Mouse (Mus musculus) midbrain, embryonic 12.5 days (tissue): ENCODE data around the gene Arsg. TPM values are rescaled to one million over a fixed set of nuclear protein-coding genes. Genes with fewer than 3 reads are reported as not detected.

Experiments
- ATAC-seq: fragments of 200-750 bp; cut with Nextera tagmentation; 2 replicates; pipeline ENCODE4 v1.8.0; 2017; ENCODE audit warnings: low read depth, moderate TSS enrichment, moderate library complexity; ENCODE audit not compliant: low FRiP score
- H3K27ac ChIP-seq: fragments of 300-500 bp; sonication (generic); replicated peaks from 2 replicates; pipeline ENCODE4 v1.5.1; 2016; ENCODE audit warnings: mild to moderate bottlenecking
- H3K27me3 ChIP-seq: fragments of 300-500 bp; sonication (generic); 2 replicates; pipeline ENCODE4 v1.6.1; 2016; ENCODE audit warnings: mild to moderate bottlenecking
- H3K36me3 ChIP-seq: fragments of 300-500 bp; sonication (generic); 2 replicates; pipeline ENCODE4 v1.6.1; 2016
- H3K4me1 ChIP-seq: fragments of 300-500 bp; sonication (generic); 2 replicates; pipeline ENCODE4 v1.6.1; 2016
- H3K4me2 ChIP-seq: fragments of 300-500 bp; sonication (generic); replicated peaks from 2 replicates; pipeline ENCODE4 v1.6.1; 2016; ENCODE audit warnings: mild to moderate bottlenecking, moderate library complexity
- H3K4me3 ChIP-seq: fragments of 300-500 bp; sonication (generic); 2 replicates; pipeline ENCODE4 v1.5.1; 2016; ENCODE audit warnings: mild to moderate bottlenecking
- H3K9ac ChIP-seq: fragments of 300-500 bp; sonication (generic); replicated peaks from 2 replicates; pipeline ENCODE4 v1.6.1; 2016; ENCODE audit warnings: mild to moderate bottlenecking, moderate library complexity
- H3K9me3 ChIP-seq: fragments of 300-500 bp; sonication (generic); 2 replicates; pipeline ENCODE4 v1.6.1; 2016; ENCODE audit warnings: mild to moderate bottlenecking
- WGBS: fragments of 180-500 bp; shearing (Covaris S2); methylation state at CpG from one replicate; pipeline ENCODE4 v1.1.7; 2016; 5-methylcytosine and 5-hydroxymethylcytosine counted together
- polyA plus RNA-seq: library from polyadenylated mRNA; unstranded; fragments of >200 nt; fragmentation: Nextera tagmentation; extraction: Ambion mirVana; gene quantifications from 2 replicates; pipeline ENCODE4 v1.2.1, GENCODE M21; 2016

The Arsg gene
- 2.4 and 3.2 TPM in 2 replicates for polyA plus RNA-seq

DNA sequence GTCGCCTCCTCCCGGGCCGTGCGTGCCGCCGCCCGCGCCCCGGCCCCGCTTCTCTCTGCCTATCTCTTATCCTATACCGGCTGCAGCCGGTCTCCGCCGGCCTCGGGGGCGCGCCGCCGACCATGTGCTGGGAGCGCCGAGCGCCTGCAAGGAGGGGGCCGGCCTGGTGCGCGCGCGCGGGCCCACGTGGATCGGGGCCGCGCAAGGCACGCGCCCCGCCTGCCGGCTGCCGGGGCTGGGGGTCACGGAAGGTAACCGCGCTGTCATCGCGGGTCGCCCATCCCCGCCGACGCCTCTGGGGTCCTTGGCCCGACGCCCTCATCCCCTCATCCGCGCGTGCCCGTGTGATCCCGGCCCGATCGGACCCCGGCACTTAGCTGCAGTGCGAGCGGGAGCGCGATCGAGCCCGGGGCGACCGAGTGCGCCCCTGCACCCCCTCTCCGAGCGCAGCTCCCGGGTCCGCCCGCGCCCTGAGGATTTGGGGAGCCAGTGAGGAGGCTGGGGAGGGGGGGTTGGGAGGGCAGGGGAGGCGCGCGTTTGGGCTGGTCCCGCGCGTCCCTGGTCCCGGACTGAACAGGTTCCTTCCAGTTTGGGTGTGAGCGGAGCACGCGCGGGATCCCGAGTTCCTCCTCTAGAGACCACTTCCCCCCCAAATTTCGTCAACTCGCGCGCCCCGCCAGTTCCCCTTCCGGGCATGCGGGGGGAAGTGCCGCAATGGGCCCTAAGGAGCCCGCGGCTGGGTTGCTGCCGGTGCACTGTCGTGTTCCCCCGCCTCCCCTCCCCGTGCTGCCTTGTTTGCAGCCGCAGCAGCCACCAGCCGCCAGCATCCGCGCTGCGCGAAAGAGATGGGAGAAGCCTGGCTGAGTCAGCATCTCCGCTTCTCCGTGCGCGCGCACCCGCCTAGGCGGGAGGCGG lies at the start of gene Arsg, which contains the start of gene Slc16a6:
Gene Arsg (plus strand): TSS at position 204 of the 915 bp plus-strand sequence.
Gene Slc16a6 (minus strand): TSS at position 428 of the 915 bp plus-strand sequence.
- Histone ChIP-seq H3K36me3 (no peaks in the 10 kb centered on the region), H3K9me3 (no peaks in the 10 kb centered on the region), H3K4me2 (peak within 1 kb of the TSS; percentile 83), H3K4me3 (peak within 1 kb of the TSS; percentile 79), H3K4me1 (peaks cover 47% of the 10 kb centered on the region), H3K27me3 (peaks cover 25% of the 10 kb centered on the region), H3K27ac (peak within 1 kb of the TSS; percentile 91), H3K9ac (peak within 1 kb of the TSS; percentile 94)
- ATAC-seq = peak; percentile 85
- under 1% methylated on average over 96 of the region's 111 CpGs for WGBS

DNA sequence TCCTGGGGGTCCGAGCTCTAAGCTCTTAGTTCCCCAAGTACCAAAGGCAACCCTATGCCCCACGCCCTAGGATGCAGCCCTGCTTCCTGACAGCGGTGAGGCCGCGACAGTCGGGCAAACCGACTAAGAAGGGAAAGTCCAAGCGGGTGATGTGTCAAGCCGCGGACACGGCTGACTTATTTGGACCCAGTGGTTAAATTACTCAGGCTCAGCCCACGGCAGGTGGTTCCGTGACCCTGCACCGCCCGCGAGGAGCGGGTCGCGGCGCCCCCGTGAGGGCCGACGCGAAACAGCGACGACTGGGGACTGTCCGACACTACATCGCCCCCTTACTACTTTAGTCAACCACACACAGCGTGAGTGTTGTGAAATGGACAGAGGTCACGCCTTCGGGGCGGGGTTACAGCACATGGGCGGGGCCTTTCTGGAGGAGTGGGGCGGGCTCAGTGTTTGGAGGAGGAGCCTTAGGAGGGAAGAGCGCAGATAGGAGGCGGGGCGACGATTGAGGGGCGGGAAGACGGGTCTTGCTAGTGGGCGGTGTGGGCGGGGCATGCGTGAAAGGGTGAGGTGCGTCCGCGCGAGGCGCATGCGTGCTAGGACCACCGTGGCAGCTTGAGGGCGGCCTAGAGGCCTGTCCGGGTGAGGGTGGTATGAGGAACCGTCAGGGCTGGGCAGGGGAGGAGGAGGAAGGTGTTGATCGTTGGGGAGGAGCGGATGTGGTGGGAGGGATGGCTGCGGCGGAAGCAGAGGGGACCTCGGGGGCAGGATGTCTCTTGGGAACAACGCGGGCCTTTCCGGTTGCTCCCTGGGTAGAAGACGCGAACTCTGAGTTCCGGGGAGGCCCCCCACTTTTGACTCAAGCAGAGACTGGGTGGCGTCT lies 47.5 kb upstream of the Arsg start, which contains the start of gene Amz2:
Gene Amz2 (plus strand): TSS at position 555 of the 880 bp plus-strand sequence.
- H3K27ac ChIP-seq = peak within 1 kb of the TSS; percentile 88
- peak within 1 kb of the TSS; percentile 76 for H3K9ac ChIP-seq
- H3K4me1 ChIP-seq = peaks cover 11% of the 10 kb centered on the region
- ATAC-seq = peak; percentile 97
- peak within 1 kb of the TSS; percentile 65 for H3K4me2 ChIP-seq
- WGBS = under 1% methylated on average over 65 of the region's 65 CpGs
- H3K4me3 ChIP-seq = peak within 1 kb of the TSS; percentile 67
- 0 out of 2 replicates have a peak, but pooled peaks cover 4% of the 10 kb centered on the region for H3K27me3 ChIP-seq
- no peaks in the 10 kb centered on the region for H3K9me3 ChIP-seq
- H3K36me3 ChIP-seq = peaks cover 23% of the 10 kb centered on the region

DNA sequence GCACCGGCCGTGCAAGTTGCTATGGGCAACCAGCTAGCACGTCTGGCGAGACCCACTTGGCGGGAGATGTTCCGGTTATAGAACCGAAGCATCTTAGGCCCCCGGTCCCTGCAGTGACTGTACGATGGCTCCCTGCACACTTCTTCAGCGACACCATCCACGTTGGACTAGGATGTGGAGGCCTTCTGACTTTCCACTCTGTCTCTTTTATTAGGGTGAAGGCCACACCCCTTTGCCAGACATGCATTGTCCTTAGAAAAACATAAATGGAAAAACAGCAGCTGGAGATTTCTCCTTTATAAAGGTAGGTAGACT lies 46.9 kb upstream of the Arsg start:
- H3K4me3 ChIP-seq = peak overlapping the region; percentile 67
- H3K4me1 ChIP-seq = peaks cover 13% of the 10 kb centered on the region
- H3K9me3 ChIP-seq = no peaks in the 10 kb centered on the region
- peak overlapping the region; percentile 88 for H3K27ac ChIP-seq
- H3K36me3 ChIP-seq = peaks cover 29% of the 10 kb centered on the region
- peak overlapping the region; percentile 76 for H3K9ac ChIP-seq
- no peak for ATAC-seq
- 0% methylated on average over 11 of the region's 11 CpGs for WGBS
- 0 out of 2 replicates have a peak, but pooled peaks cover 4% of the 10 kb centered on the region for H3K27me3 ChIP-seq
- peak overlapping the region; percentile 65 for H3K4me2 ChIP-seq

DNA sequence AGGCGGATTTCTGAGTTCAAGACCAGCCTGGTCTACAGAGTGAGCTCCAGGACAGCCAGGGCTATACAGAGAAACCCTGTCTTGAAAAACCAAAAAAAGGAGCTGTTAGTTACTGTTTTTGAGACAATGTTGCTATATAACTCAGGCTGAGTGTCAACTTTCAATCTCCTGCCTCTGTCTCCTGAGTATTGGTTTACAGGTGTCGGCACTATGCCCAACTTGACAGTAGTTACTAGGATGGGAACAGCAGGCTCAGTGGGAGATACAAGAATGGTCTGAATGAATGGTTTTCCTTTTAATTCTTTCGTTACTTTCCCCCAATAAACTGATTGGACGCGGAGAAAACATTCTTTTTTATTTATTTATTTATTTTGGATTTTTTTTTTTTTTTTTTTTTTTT lies 45.8 kb upstream of the Arsg start:
- Histone ChIP-seq H3K4me3 (no peak overlapping the region; the same call in 1 of the 2 replicates), H3K36me3 (peaks cover 36% of the 10 kb centered on the region), H3K9ac (no peak overlapping the region), H3K9me3 (no peaks in the 10 kb centered on the region), H3K4me1 (peaks cover 17% of the 10 kb centered on the region), H3K27me3 (0 out of 2 replicates have a peak, but pooled peaks cover 4% of the 10 kb centered on the region), H3K4me2 (peak overlapping the region; percentile 65), H3K27ac (no peak overlapping the region)
- WGBS = 97% methylated on average over 5 of the region's 5 CpGs
- ATAC-seq = no peak

DNA sequence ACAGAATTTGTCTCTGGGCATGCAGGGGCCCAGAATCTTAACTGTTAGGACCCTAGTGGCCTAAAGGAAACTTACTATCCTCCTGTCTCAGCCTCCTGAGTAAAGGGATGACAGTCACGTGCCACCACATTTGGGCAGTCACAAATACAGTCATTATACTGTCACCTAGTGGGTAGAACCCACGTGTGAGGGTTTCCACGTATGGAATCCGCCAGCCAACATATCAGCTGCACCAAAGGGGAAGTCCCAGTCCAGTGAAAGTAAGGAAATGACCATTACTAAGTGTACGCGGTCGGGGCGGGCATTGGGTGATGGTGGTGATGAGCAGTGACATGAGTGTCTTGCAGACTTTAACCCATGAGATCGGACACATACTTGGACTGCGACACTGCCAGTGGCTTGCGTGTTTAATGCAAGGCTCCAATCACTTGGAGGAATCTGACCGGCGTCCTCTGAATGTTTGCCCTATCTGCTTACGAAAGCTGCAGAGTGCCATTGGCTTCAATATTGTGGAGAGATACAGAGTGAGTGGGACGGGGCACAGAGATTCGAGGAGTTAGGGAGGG lies 38.9 kb upstream of the Arsg start:
- H3K9ac ChIP-seq = no peak overlapping the region
- H3K27me3 ChIP-seq = no peaks in the 10 kb centered on the region
- H3K36me3 ChIP-seq = peaks cover 71% of the 10 kb centered on the region
- H3K4me2 ChIP-seq = no peak overlapping the region
- ATAC-seq = no peak
- WGBS = 94% methylated on average over 16 of the region's 16 CpGs
- no peaks in the 10 kb centered on the region for H3K9me3 ChIP-seq
- no peak overlapping the region for H3K27ac ChIP-seq
- 0 out of 2 replicates have a peak, but pooled peaks cover 9% of the 10 kb centered on the region for H3K4me1 ChIP-seq
- no peak overlapping the region for H3K4me3 ChIP-seq

DNA sequence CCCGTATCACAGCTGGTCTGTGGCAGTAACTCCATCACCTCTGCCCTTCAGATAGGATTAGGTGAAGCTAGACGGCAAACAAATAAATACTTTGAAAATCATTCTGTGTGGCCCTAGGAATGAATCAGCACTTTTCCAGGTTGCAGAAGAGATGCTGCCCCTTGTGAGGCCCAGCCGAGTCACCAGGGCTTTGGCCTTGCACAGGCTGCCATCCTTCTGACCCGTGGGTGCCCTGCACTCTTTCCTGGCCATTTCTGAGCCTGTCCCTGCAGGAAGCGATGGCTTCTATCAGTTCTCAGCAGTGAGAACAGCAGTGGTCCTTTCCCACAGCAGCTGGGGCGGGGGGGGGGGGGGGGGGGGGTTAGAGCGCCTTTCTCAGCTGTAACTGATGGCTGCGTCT lies 36.3 kb upstream of the Arsg start:
- peaks cover 49% of the 10 kb centered on the region for H3K36me3 ChIP-seq
- no peak overlapping the region for H3K27ac ChIP-seq

DNA sequence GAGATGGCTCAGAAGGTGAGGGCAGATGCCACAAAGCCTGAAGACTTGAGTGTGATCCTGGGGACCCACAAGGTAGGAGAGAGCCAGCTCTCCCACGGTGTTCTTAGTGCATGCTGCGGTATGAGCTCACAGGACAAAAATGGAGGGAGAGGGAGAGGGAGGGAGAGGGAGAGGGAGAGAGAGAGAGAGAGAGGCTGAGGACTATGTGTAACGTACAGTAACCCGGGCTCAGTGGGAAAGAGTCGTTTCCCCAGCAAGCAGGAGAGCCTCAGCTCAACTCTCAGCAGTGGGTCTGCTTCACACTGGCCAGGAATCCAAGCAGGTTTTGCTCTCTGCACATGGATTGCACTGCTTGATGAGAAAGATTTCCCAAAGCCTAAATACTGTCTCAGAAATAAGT lies 34.0 kb upstream of the Arsg start:
- Histone ChIP-seq H3K9ac (peak overlapping the region; percentile 52), H3K36me3 (peaks cover 34% of the 10 kb centered on the region), H3K27ac (no peak overlapping the region), H3K27me3 (peaks cover 9% of the 10 kb centered on the region), H3K9me3 (no peaks in the 10 kb centered on the region), H3K4me1 (peaks cover 12% of the 10 kb centered on the region; the same call in 1 of the 2 replicates), H3K4me2 (peak overlapping the region; percentile 64), H3K4me3 (no peak overlapping the region)
- no peak; the same call in 1 of the 2 replicates for ATAC-seq
- 28% methylated on average over 5 of the region's 5 CpGs for WGBS

More for the DNA sequence above, 36.3 kb upstream of the Arsg start:
- Histone ChIP-seq H3K4me3 (no peak overlapping the region), H3K27me3 (peaks cover 9% of the 10 kb centered on the region), H3K4me1 (peaks cover 12% of the 10 kb centered on the region; the same call in 1 of the 2 replicates), H3K4me2 (no peak overlapping the region), H3K9ac (no peak overlapping the region), H3K9me3 (no peaks in the 10 kb centered on the region)
- ATAC-seq = no peak
- WGBS = 72% methylated on average over 7 of the region's 8 CpGs

DNA sequence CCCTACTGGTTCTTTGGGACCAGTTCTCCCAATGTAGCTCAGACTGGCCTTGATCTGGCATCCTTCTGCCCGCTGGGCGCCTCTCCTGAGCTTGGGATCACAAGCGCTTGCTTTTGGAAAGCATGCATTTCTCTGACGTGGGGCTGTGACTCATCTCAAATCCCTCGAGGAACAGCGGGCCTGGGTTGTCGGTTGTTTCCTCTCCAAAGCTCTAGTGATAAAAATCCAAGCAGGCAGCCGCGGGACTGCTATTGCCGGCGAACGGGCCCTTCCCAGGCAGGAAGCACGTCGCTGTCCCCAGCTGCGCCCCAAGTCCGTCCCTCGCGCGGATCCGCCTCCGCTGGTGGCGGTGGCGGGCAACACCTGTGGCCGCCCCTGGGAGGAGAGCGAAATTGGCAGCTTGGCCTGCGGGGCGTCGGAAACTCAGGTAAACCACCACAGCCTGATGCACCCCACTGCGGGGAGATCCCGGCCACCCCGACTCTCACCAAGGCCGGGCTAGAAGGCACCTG lies 33.3 kb upstream of the Arsg start:
- Histone ChIP-seq H3K4me1 (peaks cover 12% of the 10 kb centered on the region; the same call in 1 of the 2 replicates), H3K9ac (peak overlapping the region; percentile 52), H3K36me3 (peaks cover 28% of the 10 kb centered on the region), H3K4me3 (peak overlapping the region; percentile 40), H3K4me2 (peak overlapping the region; percentile 64), H3K9me3 (no peaks in the 10 kb centered on the region), H3K27me3 (peaks cover 9% of the 10 kb centered on the region), H3K27ac (no peak overlapping the region)
- WGBS = under 1% methylated on average over 32 of the region's 32 CpGs
- ATAC-seq = peak; percentile 67

DNA sequence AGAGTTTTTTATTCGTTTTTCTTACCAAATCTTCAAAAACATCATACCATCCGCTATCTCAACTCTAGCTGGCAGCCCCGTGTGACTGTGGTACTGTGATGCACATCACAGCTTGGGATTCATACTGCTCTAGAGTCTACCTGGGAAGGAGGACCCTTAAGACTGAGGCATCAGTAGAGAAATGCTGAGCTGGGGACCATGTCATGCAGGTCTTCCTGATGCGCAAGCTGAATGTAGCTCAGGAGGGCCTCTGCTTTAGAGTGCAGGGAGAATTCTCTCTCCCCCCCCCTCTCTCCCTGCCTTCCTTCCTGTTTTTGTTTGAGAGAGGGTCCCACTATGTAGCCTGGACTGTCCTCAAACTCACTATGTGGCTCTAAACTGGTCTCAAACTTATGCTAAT lies 32.5 kb upstream of the Arsg start:
- 61% methylated on average over 4 of the region's 4 CpGs for WGBS
- peak overlapping the region; percentile 64 for H3K4me2 ChIP-seq
- H3K27ac ChIP-seq = no peak overlapping the region
- no peaks in the 10 kb centered on the region for H3K9me3 ChIP-seq
- 0 out of 2 replicates have a peak overlapping the region, but pooled peaks have one; percentile 40 for H3K4me3 ChIP-seq
- no peak overlapping the region; the same call in 1 of the 2 replicates for H3K9ac ChIP-seq
- no peak for ATAC-seq
- H3K27me3 ChIP-seq = peaks cover 9% of the 10 kb centered on the region
- H3K4me1 ChIP-seq = peaks cover 12% of the 10 kb centered on the region; the same call in 1 of the 2 replicates
- H3K36me3 ChIP-seq = peaks cover 21% of the 10 kb centered on the region

DNA sequence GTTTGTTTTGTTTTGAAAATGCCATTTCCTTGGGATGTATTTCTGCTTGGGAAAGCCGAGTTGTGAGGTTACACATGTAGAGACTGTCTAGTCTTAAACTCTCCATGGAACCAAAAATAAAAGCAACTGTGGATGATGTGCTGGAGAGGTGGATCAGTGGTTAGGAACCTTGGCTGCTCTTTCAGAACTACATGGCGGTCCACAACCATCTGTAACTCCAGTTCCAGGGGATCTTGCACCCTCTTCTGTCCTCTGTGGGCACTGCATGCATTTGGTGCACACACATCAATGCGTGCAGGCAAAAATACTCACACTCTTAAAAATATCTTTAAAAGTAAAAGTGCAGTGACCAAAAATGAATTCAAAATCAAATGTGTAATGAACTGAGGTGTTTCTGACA lies 32.1 kb upstream of the Arsg start:
- WGBS = 52% methylated on average over 3 of the region's 3 CpGs
- Histone ChIP-seq H3K4me1 (peaks cover 12% of the 10 kb centered on the region; the same call in 1 of the 2 replicates), H3K4me3 (no peak overlapping the region), H3K36me3 (peaks cover 18% of the 10 kb centered on the region), H3K27me3 (peaks cover 9% of the 10 kb centered on the region), H3K4me2 (no peak overlapping the region), H3K27ac (no peak overlapping the region), H3K9me3 (no peaks in the 10 kb centered on the region), H3K9ac (no peak overlapping the region)
- ATAC-seq = no peak

DNA sequence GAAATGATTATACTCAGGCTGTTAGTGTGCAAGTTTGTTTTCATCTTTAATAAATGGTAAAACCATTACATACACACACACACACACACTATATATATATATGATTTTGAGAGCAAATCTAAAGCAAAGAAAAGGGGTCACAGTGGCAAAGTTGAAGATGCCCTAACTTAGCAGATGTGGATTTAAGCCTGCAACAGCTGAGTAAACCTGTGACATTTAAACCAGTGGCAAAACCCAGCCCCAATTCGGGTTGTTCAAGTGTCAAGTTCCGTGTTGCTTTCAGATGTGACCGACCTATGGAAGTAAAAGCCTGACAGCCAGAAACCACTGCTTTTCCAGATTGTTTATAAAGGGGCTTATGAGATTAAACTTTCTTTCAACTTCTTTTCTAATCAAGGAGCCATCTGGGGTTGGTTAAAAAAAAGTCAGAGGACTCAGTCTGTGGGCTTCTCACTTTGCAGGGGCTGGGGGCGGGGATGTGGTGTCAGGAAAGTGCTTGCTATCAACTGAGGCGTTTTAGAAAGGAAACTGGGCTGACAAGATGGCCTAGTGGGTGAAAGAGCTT lies 30.9 kb upstream of the Arsg start:
- Histone ChIP-seq H3K27me3 (peaks cover 9% of the 10 kb centered on the region), H3K9me3 (no peaks in the 10 kb centered on the region), H3K4me3 (no peak overlapping the region), H3K9ac (no peak overlapping the region), H3K4me1 (peaks cover 12% of the 10 kb centered on the region; the same call in 1 of the 2 replicates), H3K27ac (no peak overlapping the region), H3K4me2 (no peak overlapping the region), H3K36me3 (peaks cover 7% of the 10 kb centered on the region)
- WGBS = 49% methylated on average over 5 of the region's 5 CpGs
- ATAC-seq = no peak
